Mouse (Mus musculus): ENCODE data around the gene Caskin1. TPM values are rescaled to one million over a fixed set of nuclear protein-coding genes. Genes with fewer than 3 reads are reported as not detected.

The Caskin1 gene
- polyA plus RNA-seq, 2 experiments = 0.08 to 0.09 TPM

- peaks cover 25% of the 10 kb centered on the region for H3K36me3 ChIP-seq (replicated peaks; ENCODE audit: control insufficient read depth, insufficient read depth, low read depth)
- ATAC-seq (ENCODE audit: insufficient read depth) = no peak
- H3K4me2 ChIP-seq (ENCODE audit: low read depth) = no peak overlapping the region
- H3K27ac ChIP-seq = no peak overlapping the region
- TF ChIP-seq EP300 (IDR thresholded peaks at IDR 0.05; ENCODE audit: low read depth) (no peak), CTCF (IDR thresholded peaks at IDR 0.05; ENCODE audit: low read depth) (no peak)
- WGBS (ENCODE audit: insufficient replicate concordance) = 79% methylated on average over 10 of the region's 10 CpGs
- no peak for DNase-seq (ENCODE audit: low read depth in 3 of 3, low spot score in 3 of 3)
- no peaks in the 10 kb centered on the region for H3K9me3 ChIP-seq (ENCODE audit: control insufficient read depth, low read length)
- no peak overlapping the region for H3K9ac ChIP-seq (replicated peaks)
- no peaks in the 10 kb centered on the region for H3K27me3 ChIP-seq (ENCODE audit: control insufficient read depth, insufficient read depth, low read length)
- H3K4me3 ChIP-seq (ENCODE audit: insufficient read depth in 1 of 2, low read depth in 2 of 2, low read length in 2 of 2) = no peak overlapping the region
- peaks cover 13 to 29% of the 10 kb centered on the region in 2 experiments for H3K4me1 ChIP-seq (replicated peaks; ENCODE audit: control insufficient read depth in 2 of 2, insufficient read depth in 2 of 2, low read length in 1 of 2)
Measured at GRCm38 (mm10) chr17:24476022-24476776, 12.2 kb upstream of the Caskin1 start.

GRCm38 (mm10) chr17:24477053-24477984, 11.1 kb upstream of the Caskin1 start:
- peak overlapping the region; percentile 72; the same call in 1 of the 2 replicates for H3K9ac ChIP-seq (replicated peaks)
- no peak for ATAC-seq (ENCODE audit: insufficient read depth)
- peaks cover 22% of the 10 kb centered on the region for H3K36me3 ChIP-seq (replicated peaks; ENCODE audit: control insufficient read depth, insufficient read depth, low read depth)
- no peak overlapping the region for H3K27ac ChIP-seq
- no peaks in the 10 kb centered on the region for H3K9me3 ChIP-seq (ENCODE audit: control insufficient read depth, low read length)
- no peak for DNase-seq (ENCODE audit: low read depth in 3 of 3, low spot score in 3 of 3)
- peak overlapping the region; percentile 88 for H3K4me2 ChIP-seq (ENCODE audit: low read depth)
- H3K4me3 ChIP-seq (ENCODE audit: insufficient read depth in 1 of 2, low read depth in 2 of 2, low read length in 2 of 2) = peak overlapping the region; percentile 72 to 73; a peak in 3 of 4 replicates
- H3K4me1 ChIP-seq (replicated peaks; ENCODE audit: control insufficient read depth in 2 of 2, insufficient read depth in 2 of 2, low read length in 1 of 2) = peaks cover 7 to 21% of the 10 kb centered on the region in 2 experiments
- TF ChIP-seq EP300 (IDR thresholded peaks at IDR 0.05; ENCODE audit: low read depth) = no peak
- TF ChIP-seq CTCF (IDR thresholded peaks at IDR 0.05; ENCODE audit: low read depth) = no peak
- WGBS (ENCODE audit: insufficient replicate concordance) = 80% methylated on average over 20 of the region's 20 CpGs
- H3K27me3 ChIP-seq (ENCODE audit: control insufficient read depth, insufficient read depth, low read length) = no peaks in the 10 kb centered on the region

- 54% methylated on average over 11 of the region's 11 CpGs for WGBS (ENCODE audit: insufficient replicate concordance)
- peak overlapping the region; percentile 72 for H3K9ac ChIP-seq (replicated peaks)
- peaks cover 22% of the 10 kb centered on the region for H3K36me3 ChIP-seq (replicated peaks; ENCODE audit: control insufficient read depth, insufficient read depth, low read depth)
- DNase-seq (ENCODE audit: low read depth in 3 of 3, low spot score in 3 of 3) (no peak), ATAC-seq (ENCODE audit: insufficient read depth) (no peak)
- peak overlapping the region; percentile 25; the same call in 1 of the 2 replicates for H3K27ac ChIP-seq
- H3K9me3 ChIP-seq (ENCODE audit: control insufficient read depth, low read length) = no peaks in the 10 kb centered on the region
- TF ChIP-seq EP300 (IDR thresholded peaks at IDR 0.05; ENCODE audit: low read depth) = no peak
- no peak for TF ChIP-seq CTCF (IDR thresholded peaks at IDR 0.05; ENCODE audit: low read depth)
- peak overlapping the region; percentile 72 to 73 for H3K4me3 ChIP-seq (ENCODE audit: insufficient read depth in 1 of 2, low read depth in 2 of 2, low read length in 2 of 2)
- peak overlapping the region; percentile 88 for H3K4me2 ChIP-seq (ENCODE audit: low read depth)
- peaks cover 3 to 15% of the 10 kb centered on the region in 2 experiments for H3K4me1 ChIP-seq (replicated peaks; ENCODE audit: control insufficient read depth in 2 of 2, insufficient read depth in 2 of 2, low read length in 1 of 2)
- H3K27me3 ChIP-seq (ENCODE audit: control insufficient read depth, insufficient read depth, low read length) = no peaks in the 10 kb centered on the region
Measured at GRCm38 (mm10) chr17:24477985-24478600, 10.3 kb upstream of the Caskin1 start.

- TF ChIP-seq EP300 (IDR thresholded peaks at IDR 0.05; ENCODE audit: low read depth) = no peak
- TF ChIP-seq CTCF (IDR thresholded peaks at IDR 0.05; ENCODE audit: low read depth) = peak; percentile 99
- Histone ChIP-seq H3K27ac (peak within 1 kb of the TSS; percentile 83), H3K9ac (replicated peaks) (peak within 1 kb of the TSS; percentile 72), H3K27me3 (ENCODE audit: control insufficient read depth, insufficient read depth, low read length) (no peaks in the 10 kb centered on the region), H3K9me3 (ENCODE audit: control insufficient read depth, low read length) (no peaks in the 10 kb centered on the region), H3K4me2 (ENCODE audit: low read depth) (peak within 1 kb of the TSS; percentile 88), H3K4me3 (ENCODE audit: insufficient read depth in 1 of 2, low read depth in 2 of 2, low read length in 2 of 2) (peak within 1 kb of the TSS; percentile 72 to 73), H3K36me3 (replicated peaks; ENCODE audit: control insufficient read depth, insufficient read depth, low read depth) (peaks cover 22% of the 10 kb centered on the region), H3K4me1 (replicated peaks; ENCODE audit: control insufficient read depth in 2 of 2, insufficient read depth in 2 of 2, low read length in 1 of 2) (peaks cover 3 to 15% of the 10 kb centered on the region in 2 experiments; a peak in 3 of 4 replicates)
- ATAC-seq (ENCODE audit: insufficient read depth) (peak; percentile 96), DNase-seq (ENCODE audit: low read depth in 3 of 3, low spot score in 3 of 3) (peak; percentile 91 to 94 (median 92))
- WGBS (ENCODE audit: insufficient replicate concordance) = under 1% methylated on average over 48 of the region's 48 CpGs
Measured at GRCm38 (mm10) chr17:24478663-24479380, 9.6 kb upstream of the Caskin1 start, which contains the start of gene Mlst8. Gene Mlst8 (minus strand): TSS chr17:24479078.

Measured in liver, embryonic 14.5 days (tissue).